Mouse (Mus musculus) hindbrain, embryonic 15.5 days (tissue): ENCODE results near the gene Mrpl14. TPM values are rescaled to one million over a fixed set of nuclear protein-coding genes. Genes with fewer than 3 reads are reported as not detected.

Experiments used
- ATAC-seq: fragments of 200-750 bp; cut with Nextera tagmentation; 2 replicates; pipeline ENCODE4 v1.8.0; 2017; ENCODE audit warnings: low read depth, moderate number of reproducible peaks, moderate TSS enrichment; ENCODE audit not compliant: low FRiP score
- H3K27ac ChIP-seq: fragments of 300-500 bp; sonication (generic); replicated peaks from 2 replicates; pipeline ENCODE4 v1.5.1; 2015; ENCODE audit warnings: mild to moderate bottlenecking, inconsistent platforms
- H3K27me3 ChIP-seq: fragments of 300-500 bp; sonication (generic); 2 replicates; pipeline ENCODE4 v1.6.1; 2015; ENCODE audit warnings: control low read depth, inconsistent platforms
- H3K36me3 ChIP-seq: fragments of 300-500 bp; sonication (generic); 2 replicates; pipeline ENCODE4 v1.6.1; 2015; ENCODE audit warnings: control low read depth, inconsistent platforms
- H3K4me1 ChIP-seq: fragments of 300-500 bp; sonication (generic); replicated peaks from 2 replicates; pipeline ENCODE4 v1.6.1; 2015; ENCODE audit warnings: control low read depth, inconsistent platforms
- H3K4me2 ChIP-seq: fragments of 300-500 bp; sonication (generic); 2 replicates; pipeline ENCODE4 v1.6.1; 2015; ENCODE audit warnings: moderate library complexity, mild to moderate bottlenecking, inconsistent platforms
- H3K4me3 ChIP-seq: fragments of 300-500 bp; sonication (generic); 2 replicates; pipeline ENCODE4 v1.5.1; 2015; ENCODE audit warnings: mild to moderate bottlenecking, inconsistent platforms
- H3K9ac ChIP-seq: fragments of 300-500 bp; sonication (generic); 2 replicates; pipeline ENCODE4 v1.6.1; 2015; ENCODE audit warnings: inconsistent platforms
- H3K9me3 ChIP-seq: fragments of 300-500 bp; sonication (generic); 2 replicates; pipeline ENCODE4 v1.6.1; 2016; ENCODE audit warnings: control low read depth, inconsistent platforms
- whole genome bisulfite sequencing: fragments of 180-500 bp; shearing (Covaris S2); methylation state at CpG from one replicate; pipeline ENCODE4 v1.1.7; 2015; 5-methylcytosine and 5-hydroxymethylcytosine counted together
- polyA plus RNA-seq: library from polyadenylated mRNA; unstranded; fragments of >200 nt; fragmentation: Nextera tagmentation; extraction: Ambion mirVana; gene quantifications from 2 replicates; pipeline ENCODE4 v1.2.1, GENCODE M21; 2015

Gene Mrpl14
- polyA plus RNA-seq, 1 experiment from 2014 or later, result 120 TPM

DNA sequence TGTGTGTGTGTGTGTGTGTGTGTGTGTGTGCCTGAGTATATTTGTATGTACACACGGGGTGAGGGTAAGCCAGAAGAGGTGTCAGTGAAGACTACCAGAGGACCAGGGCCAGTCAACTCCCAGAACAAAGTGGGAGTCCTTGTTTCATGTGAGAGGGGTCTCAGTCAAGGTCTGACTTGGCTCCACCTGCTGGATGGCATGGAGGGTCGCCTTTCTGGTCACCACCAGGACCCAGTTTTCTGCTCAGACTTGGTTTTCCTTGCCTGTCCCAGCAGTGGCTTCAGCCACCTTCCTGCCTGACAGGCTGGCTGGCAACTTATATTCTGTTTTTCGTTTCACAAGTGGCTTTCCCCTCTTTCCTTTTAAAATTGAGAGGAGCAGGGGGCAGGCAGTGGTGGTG is 21.3 kb downstream of the Mrpl14 start:
- H3K9ac ChIP-seq, result no peak overlapping the region
- H3K4me1 ChIP-seq, result no peaks in the 10 kb centered on the region
- WGBS, result 33% methylated on average over 3 of the region's 3 CpGs

DNA sequence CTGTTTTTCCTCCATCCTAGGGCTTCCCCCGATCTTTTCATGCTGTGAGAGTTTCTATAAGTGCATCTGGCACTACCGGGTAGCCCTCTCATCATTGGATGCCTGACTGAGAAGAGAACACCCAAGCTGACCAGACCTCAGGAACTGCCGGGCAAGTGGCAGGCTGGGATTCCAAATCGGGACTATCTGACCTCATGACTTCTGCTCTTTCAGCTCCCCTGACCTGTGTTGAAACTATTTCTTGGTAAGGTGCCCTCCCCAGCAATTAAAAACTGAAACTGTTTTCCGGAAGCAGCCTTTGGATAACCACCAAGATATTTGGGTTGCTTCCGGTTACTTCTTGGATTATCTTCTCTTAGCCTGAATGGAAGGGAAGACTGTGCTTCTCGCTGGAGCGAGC is 22.1 kb downstream of the Mrpl14 start:
- no peaks in the 10 kb centered on the region for H3K9me3 ChIP-seq
- WGBS, result 80% methylated on average over 8 of the region's 8 CpGs
- no peak for ATAC-seq
- H3K9ac ChIP-seq, result no peak overlapping the region
- no peaks in the 10 kb centered on the region for H3K36me3 ChIP-seq
- no peaks in the 10 kb centered on the region for H3K27me3 ChIP-seq
- H3K4me2 ChIP-seq, result no peak overlapping the region
- H3K27ac ChIP-seq, result no peak overlapping the region
- H3K4me1 ChIP-seq, result no peaks in the 10 kb centered on the region
- H3K4me3 ChIP-seq, result no peak overlapping the region

More for the DNA sequence above, 21.3 kb downstream of the Mrpl14 start:
- no peak overlapping the region for H3K4me3 ChIP-seq
- no peak overlapping the region for H3K4me2 ChIP-seq
- H3K27me3 ChIP-seq, result no peaks in the 10 kb centered on the region
- no peaks in the 10 kb centered on the region for H3K9me3 ChIP-seq
- no peaks in the 10 kb centered on the region for H3K36me3 ChIP-seq
- no peak for ATAC-seq
- no peak overlapping the region for H3K27ac ChIP-seq

- H3K4me1 ChIP-seq, result no peaks in the 10 kb centered on the region
- ATAC-seq, result no peak
- H3K9me3 ChIP-seq, result no peaks in the 10 kb centered on the region
- H3K4me3 ChIP-seq, result no peak overlapping the region
- no peak overlapping the region for H3K4me2 ChIP-seq
- H3K9ac ChIP-seq, result no peak overlapping the region
- 58% methylated on average over 3 of the region's 3 CpGs for WGBS
- no peaks in the 10 kb centered on the region for H3K36me3 ChIP-seq
- H3K27me3 ChIP-seq, result no peaks in the 10 kb centered on the region
- no peak overlapping the region for H3K27ac ChIP-seq
Observed at GRCm38 (mm10) chr17:45709829-45710228, 23.7 kb downstream of the Mrpl14 start.

GRCm38 (mm10) chr17:45710407-45710806 is 24.3 kb downstream of the Mrpl14 start:
- H3K9ac ChIP-seq, result no peak overlapping the region
- no peak overlapping the region for H3K4me2 ChIP-seq
- no peaks in the 10 kb centered on the region for H3K9me3 ChIP-seq
- WGBS, result 74% methylated on average over 8 of the region's 8 CpGs
- no peak overlapping the region for H3K27ac ChIP-seq
- H3K4me3 ChIP-seq, result no peak overlapping the region
- no peaks in the 10 kb centered on the region for H3K36me3 ChIP-seq
- ATAC-seq, result no peak
- H3K4me1 ChIP-seq, result no peaks in the 10 kb centered on the region
- H3K27me3 ChIP-seq, result no peaks in the 10 kb centered on the region

GRCm38 (mm10) chr17:45711525-45711924 is 25.4 kb downstream of the Mrpl14 start:
- Histone ChIP-seq H3K4me1 (no peaks in the 10 kb centered on the region), H3K4me3 (no peak overlapping the region), H3K36me3 (no peaks in the 10 kb centered on the region), H3K27me3 (no peaks in the 10 kb centered on the region), H3K9ac (no peak overlapping the region), H3K9me3 (no peaks in the 10 kb centered on the region), H3K4me2 (no peak overlapping the region), H3K27ac (no peak overlapping the region)
- ATAC-seq, result no peak
- 76% methylated on average over 3 of the region's 3 CpGs for WGBS

DNA sequence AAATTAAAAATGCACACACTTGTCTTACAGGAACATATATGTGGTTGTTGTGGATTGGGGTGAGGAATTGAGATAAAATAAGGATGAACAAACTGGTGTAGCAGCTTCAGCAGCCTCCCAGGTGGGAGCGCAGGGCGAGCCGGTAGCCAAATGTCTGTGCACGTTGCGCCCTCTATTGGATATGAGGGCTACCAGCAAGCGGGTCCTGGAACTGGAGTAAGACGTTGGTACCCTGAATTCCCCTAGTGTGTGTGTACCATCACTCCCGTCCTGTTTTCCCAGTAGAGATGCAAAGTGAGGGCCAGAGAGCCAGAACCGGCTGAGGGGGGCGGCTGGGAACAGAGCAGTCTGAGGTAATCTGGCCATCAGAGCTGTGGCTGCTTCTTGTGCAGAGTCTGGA is 32.2 kb downstream of the Mrpl14 start:
- Histone ChIP-seq H3K36me3 (no peaks in the 10 kb centered on the region), H3K9me3 (no peaks in the 10 kb centered on the region), H3K9ac (no peak overlapping the region), H3K4me2 (no peak overlapping the region), H3K27ac (no peak overlapping the region), H3K27me3 (no peaks in the 10 kb centered on the region), H3K4me1 (peaks cover 10% of the 10 kb centered on the region), H3K4me3 (no peak overlapping the region)
- no peak for ATAC-seq
- 16% methylated on average over 10 of the region's 10 CpGs for WGBS

- H3K9me3 ChIP-seq, result no peaks in the 10 kb centered on the region
- H3K4me2 ChIP-seq, result peak overlapping the region; percentile 64
- peaks cover 14% of the 10 kb centered on the region for H3K4me1 ChIP-seq
- ATAC-seq, result peak; percentile 57
- H3K9ac ChIP-seq, result peak overlapping the region; percentile 57
- H3K27ac ChIP-seq, result peak overlapping the region; percentile 91
- WGBS, result 2% methylated on average over 25 of the region's 25 CpGs
- H3K4me3 ChIP-seq, result peak overlapping the region; percentile 51
- no peaks in the 10 kb centered on the region for H3K36me3 ChIP-seq
- H3K27me3 ChIP-seq, result no peaks in the 10 kb centered on the region
Observed at GRCm38 (mm10) chr17:45723732-45724573, 37.8 kb downstream of the Mrpl14 start.

GRCm38 (mm10) chr17:45724574-45724921 is 38.4 kb downstream of the Mrpl14 start:
- Histone ChIP-seq H3K9me3 (no peaks in the 10 kb centered on the region), H3K4me2 (peak overlapping the region; percentile 64; the same call in 1 of the 2 replicates), H3K4me1 (peaks cover 14% of the 10 kb centered on the region), H3K9ac (no peak overlapping the region), H3K27ac (no peak overlapping the region), H3K27me3 (no peaks in the 10 kb centered on the region), H3K4me3 (no peak overlapping the region), H3K36me3 (no peaks in the 10 kb centered on the region)
- ATAC-seq, result peak; percentile 7; the same call in 1 of the 2 replicates
- WGBS, result 86% methylated on average over 10 of the region's 10 CpGs

GRCm38 (mm10) chr17:45726249-45726648 is 40.1 kb downstream of the Mrpl14 start:
- Histone ChIP-seq H3K27ac (no peak overlapping the region), H3K9me3 (no peaks in the 10 kb centered on the region), H3K27me3 (no peaks in the 10 kb centered on the region), H3K4me3 (no peak overlapping the region), H3K36me3 (no peaks in the 10 kb centered on the region), H3K4me1 (peaks cover 15% of the 10 kb centered on the region), H3K9ac (no peak overlapping the region), H3K4me2 (no peak overlapping the region)
- WGBS, result 71% methylated on average over 7 of the region's 7 CpGs
- no peak for ATAC-seq

- no peak for ATAC-seq
- WGBS, result 92% methylated on average over 2 of the region's 2 CpGs
- Histone ChIP-seq H3K27me3 (no peaks in the 10 kb centered on the region), H3K36me3 (no peaks in the 10 kb centered on the region), H3K4me1 (peaks cover 14% of the 10 kb centered on the region), H3K4me3 (no peak overlapping the region), H3K9me3 (no peaks in the 10 kb centered on the region), H3K9ac (no peak overlapping the region), H3K27ac (no peak overlapping the region), H3K4me2 (no peak overlapping the region)
Observed at GRCm38 (mm10) chr17:45727481-45727880, 41.4 kb downstream of the Mrpl14 start.

GRCm38 (mm10) chr17:45727983-45728723 is 42.0 kb downstream of the Mrpl14 start:
- Histone ChIP-seq H3K9ac (no peak overlapping the region), H3K9me3 (no peaks in the 10 kb centered on the region), H3K4me3 (no peak overlapping the region), H3K4me2 (no peak overlapping the region), H3K4me1 (peaks cover 12% of the 10 kb centered on the region), H3K27ac (no peak overlapping the region), H3K27me3 (no peaks in the 10 kb centered on the region), H3K36me3 (no peaks in the 10 kb centered on the region)
- WGBS, result 68% methylated on average over 8 of the region's 8 CpGs
- no peak for ATAC-seq

- no peak overlapping the region for H3K27ac ChIP-seq
- no peak overlapping the region for H3K9ac ChIP-seq
- peaks cover 18% of the 10 kb centered on the region for H3K4me1 ChIP-seq
- no peak for ATAC-seq
- no peaks in the 10 kb centered on the region for H3K27me3 ChIP-seq
- no peaks in the 10 kb centered on the region for H3K36me3 ChIP-seq
- no peak overlapping the region for H3K4me3 ChIP-seq
- WGBS, result 76% methylated on average over 10 of the region's 10 CpGs
- H3K9me3 ChIP-seq, result no peaks in the 10 kb centered on the region
- no peak overlapping the region for H3K4me2 ChIP-seq
Observed at GRCm38 (mm10) chr17:45729387-45729786, 43.3 kb downstream of the Mrpl14 start.
